Comparison of ENCODE assay signal across 8 mouse cellular contexts in the genomic region with DNA sequence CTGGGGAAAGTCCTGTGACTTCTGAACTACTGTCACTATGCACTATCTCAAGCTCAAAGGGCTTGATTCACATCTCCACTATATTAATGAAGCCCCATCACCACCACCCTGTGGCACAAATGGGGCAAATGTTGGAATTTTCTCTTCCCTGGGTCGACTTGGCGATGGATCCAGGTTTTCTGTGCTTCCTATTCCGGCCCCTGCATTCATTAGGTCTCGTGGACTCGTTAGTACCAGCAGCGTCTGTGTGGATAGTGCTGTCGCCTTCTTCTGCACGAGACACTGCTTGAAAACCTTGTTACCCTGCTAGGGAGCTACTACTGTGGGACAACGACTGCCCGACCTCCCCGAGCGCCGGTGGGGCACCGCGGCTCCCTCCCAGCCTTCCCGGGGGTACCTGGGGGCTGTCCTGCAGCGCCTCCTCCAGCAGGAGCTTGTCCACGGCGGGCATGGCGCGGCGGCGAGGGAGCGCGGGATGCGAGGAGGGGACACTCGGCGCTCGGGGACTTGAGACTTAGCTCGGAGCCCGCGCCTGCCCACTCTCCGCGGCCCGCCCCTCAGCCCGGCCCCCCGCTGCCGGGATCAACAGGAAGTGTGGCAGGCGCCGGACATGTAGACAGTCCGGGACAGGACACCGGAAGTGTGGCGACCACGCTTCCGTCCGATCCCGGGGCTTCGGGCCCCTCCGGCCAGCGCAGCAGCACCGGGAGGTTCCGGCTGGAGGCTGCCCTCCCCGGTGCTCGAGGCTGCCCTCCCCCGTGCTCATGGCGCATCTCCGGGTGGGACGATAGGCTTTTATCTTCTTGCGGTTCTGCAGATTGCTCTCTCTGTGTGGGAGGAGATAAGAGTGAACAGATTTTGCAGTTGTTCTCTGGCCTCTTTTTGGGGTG. TPM values are rescaled to one million over a fixed set of nuclear protein-coding genes. Genes with fewer than 3 reads are reported as not detected.
DNase-seq lines count a peak whose midpoint lies in the region; ATAC-seq lines count a peak whose summit lies in the region.

A gene (minus strand): TSS at position 608 of the 890 bp plus-strand sequence.

- no peaks in the 10 kb centered on the region for H3K27me3 ChIP-seq in hindbrain, embryonic 13.5 days

- DNase-seq in NIH3T3 (ENCODE audit: low read depth) = peak; percentile 96
- DNase-seq in cerebellum, adult 9-11 months = peak; percentile 97
- DNase-seq in frontal cortex, postnatal 25 days (ENCODE audit: low spot score in 2 of 2) = peak; percentile 79 to 83
- peak; percentile 72 to 77 for DNase-seq in layer of hippocampus, postnatal 25 days (ENCODE audit: extremely low spot score in 1 of 2, low spot score in 1 of 2)
- DNase-seq in lung, postnatal 14 days = peak; percentile 96
- peak; percentile 96 for DNase-seq in ovary, postnatal 36 days (ENCODE audit: low spot score)
- peak; percentile 54 for DNase-seq in thymus, postnatal 14 days

- no peaks in the 10 kb centered on the region for H3K36me3 ChIP-seq in hindbrain, embryonic 13.5 days

- H3K4me1 ChIP-seq in hindbrain, embryonic 13.5 days (replicated peaks) = peaks cover 46% of the 10 kb centered on the region

- H3K4me3 ChIP-seq in hindbrain, embryonic 13.5 days = peak within 1 kb of the TSS; percentile 69

- WGBS in hindbrain, embryonic 13.5 days = under 1% methylated on average over 54 of the region's 59 CpGs

- peak within 1 kb of the TSS; percentile 89 for H3K27ac ChIP-seq in hindbrain, embryonic 13.5 days

- no peaks in the 10 kb centered on the region for H3K9me3 ChIP-seq in hindbrain, embryonic 13.5 days

- peak within 1 kb of the TSS; percentile 70 for H3K4me2 ChIP-seq in hindbrain, embryonic 13.5 days

- peak; percentile 95 for ATAC-seq in hindbrain, embryonic 13.5 days (ENCODE audit: low FRiP score)

- peak within 1 kb of the TSS; percentile 83 for H3K9ac ChIP-seq in hindbrain, embryonic 13.5 days

RNA-seq across cellular contexts. Expression of the gene that starts here (rescaled TPM):
- polyA plus RNA-seq in hindbrain, embryonic 13.5 days (2015; fragmentation: Nextera tagmentation; extraction: Ambion mirVana) = 48.3 and 48.4 TPM in 2 replicates
- 10 to 100 TPM; 65.5 to 76.2 TPM for total RNA-seq in layer of hippocampus, postnatal 25 days (2021)

Comparison
In these comparisons a context has a peak if more than half of its experiments do, and no peak if none do; other contexts are left out.
1. Peak in every context shown above with its lines: DNase-seq, ATAC-seq, H3K4me3 ChIP-seq and H3K27ac ChIP-seq.